Mouse (Mus musculus) limb, embryonic 14.5 days (tissue): ENCODE measurements around the gene Defb7. TPM values are rescaled to one million over a fixed set of nuclear protein-coding genes. Genes with fewer than 3 reads are reported as not detected.

ENCODE experiments used
- ATAC-seq: fragments of 200-750 bp; cut with Nextera tagmentation; 2 replicates; pipeline ENCODE4 v1.8.0; 2017; ENCODE audit warnings: low read depth, moderate number of reproducible peaks, moderate TSS enrichment; ENCODE audit not compliant: low FRiP score
- DNase-seq: peaks from one replicate; pipeline ENCODE4 v3.0.0-alpha.2; 2015; ENCODE audit warnings: low spot score
- H3K27ac ChIP-seq: fragments of 300-500 bp; sonication (generic); replicated peaks from 2 replicates; pipeline ENCODE4 v1.5.1; 2014; ENCODE audit warnings: low read depth, mild to moderate bottlenecking, low read length, moderate library complexity, mixed read lengths
- H3K27me3 ChIP-seq: fragments of 300-500 bp; sonication (generic); 2 replicates; pipeline ENCODE4 v1.6.1; 2014; ENCODE audit warnings: low read length, mixed read lengths; ENCODE audit not compliant: control insufficient read depth, insufficient read depth
- H3K36me3 ChIP-seq: fragments of 300-500 bp; sonication (generic); 2 replicates; pipeline ENCODE4 v1.6.1; 2014; ENCODE audit warnings: mild to moderate bottlenecking, low read length, moderate library complexity, mixed read lengths; ENCODE audit not compliant: control insufficient read depth, insufficient read depth
- H3K4me1 ChIP-seq: fragments of 300-500 bp; sonication (generic); 2 replicates; pipeline ENCODE4 v1.6.1; 2014; ENCODE audit warnings: antibody characterized with exemption, low read length, mixed read lengths; ENCODE audit not compliant: control insufficient read depth, insufficient read depth
- H3K4me2 ChIP-seq: fragments of 300-500 bp; sonication (generic); replicated peaks from 2 replicates; pipeline ENCODE4 v1.6.1; 2014; ENCODE audit warnings: low read depth, mild to moderate bottlenecking, low read length, moderate library complexity; ENCODE audit not compliant: severe bottlenecking
- H3K4me3 ChIP-seq: fragments of 300-500 bp; sonication (generic); replicated peaks from 2 replicates; pipeline ENCODE4 v1.5.1; 2014; ENCODE audit warnings: low read length
- H3K9ac ChIP-seq: fragments of 300-500 bp; sonication (generic); 2 replicates; pipeline ENCODE4 v1.6.1; 2014; ENCODE audit warnings: mild to moderate bottlenecking, low read depth, low read length, moderate library complexity; ENCODE audit not compliant: severe bottlenecking
- H3K9me3 ChIP-seq: fragments of 300-500 bp; sonication (generic); 2 replicates; pipeline ENCODE4 v1.6.1; 2016; ENCODE audit warnings: low read length; ENCODE audit not compliant: control insufficient read depth
- POLR2A ChIP-seq: fragments of 200-500 bp; IDR thresholded peaks from 2 replicates; pipeline ENCODE4 v1.8.0; 2012; ENCODE audit warnings: inconsistent platforms, mild to moderate bottlenecking, moderate library complexity, borderline replicate concordance; ENCODE audit not compliant: insufficient read depth, insufficient read length; ENCODE audit errors: extremely low read depth
- WGBS: fragments of 180-500 bp; shearing (Covaris S2); extraction: QIAGEN DNeasy Blood & Tissue Kit; methylation state at CpG from one replicate; pipeline ENCODE4 v1.1.7; 2014; 5-methylcytosine and 5-hydroxymethylcytosine counted together
- microRNA-seq: library from miRNA; unstranded; fragments of <30 nt; microRNA quantifications from one replicate; pipeline ENCODE4, GENCODE M21; 2016
- polyA plus RNA-seq, 2 experiments: library from polyadenylated mRNA; depleted of rRNA in 1 of 2; stranded (reverse) in 1 of 2; unstranded in 1 of 2; fragments of >200 nt; fragmentation: Nextera tagmentation in 1 of 2; extraction: Ambion mirVana in 1 of 2; gene quantifications; 2 replicates each; pipeline versions ENCODE4 v1.2.1 to v1.2.3; 2012 to 2014

Defb7 gene
- polyA plus RNA-seq, 2 experiments, result not detected

DNA sequence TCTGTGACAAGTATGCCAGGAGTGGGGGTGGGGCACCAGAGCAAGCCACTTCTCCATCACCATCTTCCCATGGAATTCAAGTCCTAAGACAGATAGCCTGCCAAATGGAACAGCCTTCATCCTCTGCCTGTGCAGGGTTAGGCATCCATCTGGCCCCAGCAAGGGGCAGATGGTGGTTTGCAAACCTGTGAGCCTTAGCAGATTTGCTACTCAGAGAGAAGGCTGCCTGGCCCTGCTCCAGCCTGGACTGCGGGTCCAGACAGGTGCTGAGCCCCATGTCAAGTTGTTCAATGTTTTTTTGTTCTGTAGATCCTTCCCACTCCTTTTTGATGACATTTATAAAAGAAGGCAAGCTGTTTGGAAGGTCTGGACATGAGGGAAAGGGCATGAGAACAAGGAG, 45.5 kb downstream of the Defb7 start:
- TF ChIP-seq POLR2A, result no peak
- Histone ChIP-seq H3K4me3 (no peak overlapping the region), H3K4me2 (no peak overlapping the region), H3K4me1 (no peaks in the 10 kb centered on the region), H3K27me3 (peaks cover 7% of the 10 kb centered on the region; the same call in 1 of the 2 replicates), H3K36me3 (no peaks in the 10 kb centered on the region), H3K9ac (no peak overlapping the region), H3K27ac (no peak overlapping the region), H3K9me3 (no peaks in the 10 kb centered on the region)
- DNase-seq (no peak), ATAC-seq (no peak)
- 83% methylated on average over 1 of the region's 1 CpGs for WGBS

Small RNAs within 50 kb of the gene (microRNA-seq; reads per million reads assigned to microRNA genes)
- not detected for gene Gm27288
- not detected for gene Gm27852

Other genes starting within 250 kb of the Defb7 start
- not detected in 2 replicates for gene Defb5, start 247.5 kb upstream of the Defb7 start, polyA plus RNA-seq (2012; rRNA removed)
- not detected in 2 replicates for gene Defb5, start 247.5 kb upstream of the Defb7 start, polyA plus RNA-seq (2014; fragmentation: Nextera tagmentation; extraction: Ambion mirVana)
- not detected in 2 replicates for gene Defb3, start 201.7 kb upstream of the Defb7 start, polyA plus RNA-seq (2012; rRNA removed)
- not detected in 2 replicates for gene Defb3, start 201.7 kb upstream of the Defb7 start, polyA plus RNA-seq (2014; fragmentation: Nextera tagmentation; extraction: Ambion mirVana)
- not detected in 2 replicates for gene Defb8, start 47.5 kb upstream of the Defb7 start, polyA plus RNA-seq (2012; rRNA removed)
- not detected in 2 replicates for gene Defb8, start 47.5 kb upstream of the Defb7 start, polyA plus RNA-seq (2014; fragmentation: Nextera tagmentation; extraction: Ambion mirVana)
- gene 4930467E23Rik, start 234.5 kb downstream of the Defb7 start, polyA plus RNA-seq (2012; rRNA removed), result not detected in 2 replicates
- not detected in 2 replicates for gene 4930467E23Rik, start 234.5 kb downstream of the Defb7 start, polyA plus RNA-seq (2014; fragmentation: Nextera tagmentation; extraction: Ambion mirVana)